Mouse (Mus musculus) liver, postnatal 0 days (tissue): Measurements from ENCODE around the gene Vps51. TPM values are rescaled to one million over a fixed set of nuclear protein-coding genes. Genes with fewer than 3 reads are reported as not detected.
A peak's percentile ranks its signal among the peaks of the same experiment; 100 is the strongest.

ENCODE experiments used
- ATAC-seq: fragments of 200-750 bp; cut with Nextera tagmentation; 2 replicates; pipeline ENCODE4 v1.8.0; 2017; ENCODE audit warnings: mild to moderate bottlenecking, moderate library complexity
- DNase-seq: peaks from one replicate; pipeline ENCODE4 v3.0.0-alpha.2; 2016
- H3K27ac ChIP-seq: fragments of 300-500 bp; sonication (generic); 2 replicates; pipeline ENCODE4 v1.5.1; 2014; ENCODE audit warnings: antibody characterized with exemption, moderate library complexity, mild to moderate bottlenecking, low read depth
- H3K27me3 ChIP-seq: fragments of 300-500 bp; sonication (generic); 2 replicates; pipeline ENCODE4 v1.6.1; 2014; ENCODE audit warnings: low read length, control low read depth, mixed read lengths; ENCODE audit not compliant: insufficient read depth
- H3K36me3 ChIP-seq: fragments of 300-500 bp; sonication (generic); replicated peaks from 2 replicates; pipeline ENCODE4 v1.6.1; 2014; ENCODE audit warnings: mild to moderate bottlenecking, control low read depth, low read length, moderate library complexity, mixed read lengths; ENCODE audit not compliant: insufficient read depth
- H3K4me1 ChIP-seq: fragments of 300-500 bp; sonication (generic); 2 replicates; pipeline ENCODE4 v1.6.1; 2014; ENCODE audit warnings: antibody characterized with exemption, mild to moderate bottlenecking, control low read depth; ENCODE audit not compliant: insufficient read depth
- H3K4me2 ChIP-seq: fragments of 300-500 bp; sonication (generic); 2 replicates; pipeline ENCODE4 v1.6.1; 2014; ENCODE audit warnings: low read depth, mild to moderate bottlenecking, low read length, moderate library complexity, mixed read lengths
- H3K4me3 ChIP-seq: fragments of 300-500 bp; sonication (generic); 2 replicates; pipeline ENCODE4 v1.5.1; 2014; ENCODE audit warnings: low read depth, low read length
- H3K9ac ChIP-seq: fragments of 300-500 bp; sonication (generic); replicated peaks from 2 replicates; pipeline ENCODE4 v1.6.1; 2014; ENCODE audit warnings: mild to moderate bottlenecking, moderate library complexity
- H3K9me3 ChIP-seq: fragments of 300-500 bp; sonication (generic); 2 replicates; pipeline ENCODE4 v1.6.1; 2016; ENCODE audit warnings: mild to moderate bottlenecking, control low read depth, low read length, mixed read lengths
- CTCF ChIP-seq: sonication (generic); IDR thresholded peaks from 2 replicates; pipeline ENCODE4 v1.5.1; 2016; ENCODE audit warnings: antibody characterized with exemption, low read depth
- EP300 ChIP-seq: IDR thresholded peaks from 2 replicates; pipeline ENCODE4 v1.6.1; 2016; ENCODE audit warnings: antibody characterized with exemption, low read depth, mild to moderate bottlenecking
- WGBS: fragments of 180-500 bp; shearing (Covaris S2); extraction: QIAGEN DNeasy Blood & Tissue Kit; methylation state at CpG from one replicate; pipeline ENCODE4 v1.1.7; 2014; ENCODE audit not compliant: insufficient replicate concordance; 5-methylcytosine and 5-hydroxymethylcytosine counted together
- polyA plus RNA-seq: library from polyadenylated mRNA; unstranded; fragments of >200 nt; fragmentation: Nextera tagmentation; extraction: Ambion mirVana; gene quantifications from 2 replicates; pipeline ENCODE4 v1.2.1, GENCODE M21; 2015

Vps51 gene
- 17.5 and 20.7 TPM in 2 replicates for polyA plus RNA-seq

GRCm38 (mm10) chr19:6076564-6077393, at the start of gene Vps51:
Gene Vps51, minus strand, starts transcription at chr19:6077231.
- Histone ChIP-seq H3K4me2 (peak within 1 kb of the TSS; percentile 85), H3K9me3 (no peaks in the 10 kb centered on the region), H3K36me3 (peaks cover 18% of the 10 kb centered on the region), H3K4me1 (peaks cover 17% of the 10 kb centered on the region), H3K4me3 (peak within 1 kb of the TSS; percentile 70), H3K9ac (peak within 1 kb of the TSS; percentile 68), H3K27ac (peak within 1 kb of the TSS; percentile 79), H3K27me3 (no peaks in the 10 kb centered on the region)
- under 1% methylated on average over 33 of the region's 33 CpGs for WGBS
- no peak for TF ChIP-seq CTCF
- TF ChIP-seq EP300: 0 out of 2 replicates have a peak, but pooled peaks have one; percentile 42
- ATAC-seq (peak; percentile 91), DNase-seq (peak; percentile 85)

GRCm38 (mm10) chr19:6126289-6126688, 49.3 kb upstream of the Vps51 start:
- Histone ChIP-seq H3K27ac (peak overlapping the region; percentile 52; the same call in 1 of the 2 replicates), H3K9ac (no peak overlapping the region), H3K4me3 (peak overlapping the region; percentile 54; the same call in 1 of the 2 replicates), H3K4me2 (peak overlapping the region; percentile 74), H3K4me1 (peaks cover 14% of the 10 kb centered on the region), H3K9me3 (no peaks in the 10 kb centered on the region), H3K27me3 (no peaks in the 10 kb centered on the region), H3K36me3 (no peaks in the 10 kb centered on the region)
- 17% methylated on average over 4 of the region's 4 CpGs for whole genome bisulfite sequencing
- ATAC-seq (no peak), DNase-seq (peak; percentile 74)
- peak; percentile 91 for TF ChIP-seq CTCF
- TF ChIP-seq EP300: no peak

GRCm38 (mm10) chr19:6124898-6125297, 47.9 kb upstream of the Vps51 start:
- no peaks in the 10 kb centered on the region for H3K27me3 ChIP-seq
- no peak overlapping the region for H3K4me2 ChIP-seq
- H3K27ac ChIP-seq: no peak overlapping the region
- H3K36me3 ChIP-seq: peaks cover 7% of the 10 kb centered on the region; the same call in 1 of the 2 replicates
- no peak for ATAC-seq
- H3K9me3 ChIP-seq: no peaks in the 10 kb centered on the region
- DNase-seq: no peak
- WGBS: 62% methylated on average over 2 of the region's 2 CpGs
- peaks cover 5% of the 10 kb centered on the region for H3K4me1 ChIP-seq
- TF ChIP-seq CTCF: no peak
- TF ChIP-seq EP300: no peak
- no peak overlapping the region for H3K9ac ChIP-seq
- no peak overlapping the region for H3K4me3 ChIP-seq

GRCm38 (mm10) chr19:6123330-6123729, 46.3 kb upstream of the Vps51 start:
- H3K27me3 ChIP-seq: no peaks in the 10 kb centered on the region
- no peak overlapping the region for H3K4me2 ChIP-seq
- H3K9ac ChIP-seq: no peak overlapping the region
- peaks cover 6% of the 10 kb centered on the region for H3K4me1 ChIP-seq
- DNase-seq (no peak), ATAC-seq (no peak)
- TF ChIP-seq EP300: no peak
- TF ChIP-seq CTCF: no peak
- WGBS: 71% methylated on average over 8 of the region's 8 CpGs
- peaks cover 7% of the 10 kb centered on the region; the same call in 1 of the 2 replicates for H3K36me3 ChIP-seq
- no peaks in the 10 kb centered on the region for H3K9me3 ChIP-seq
- no peak overlapping the region for H3K4me3 ChIP-seq
- no peak overlapping the region for H3K27ac ChIP-seq

- no peak for TF ChIP-seq CTCF
- TF ChIP-seq EP300: no peak
- peak overlapping the region; percentile 31 for H3K9ac ChIP-seq
- H3K4me3 ChIP-seq: no peak overlapping the region; the same call in 1 of the 2 replicates
Observed at GRCm38 (mm10) chr19:6121761-6122160, 44.7 kb upstream of the Vps51 start.

GRCm38 (mm10) chr19:6118677-6119185, 41.7 kb upstream of the Vps51 start:
- H3K4me2 ChIP-seq: peak overlapping the region; percentile 100
- H3K4me1 ChIP-seq: peaks cover 17% of the 10 kb centered on the region
- TF ChIP-seq CTCF (no peak), EP300 (no peak)
- ATAC-seq: peak; percentile 8; the same call in 1 of the 2 replicates
- peak overlapping the region; percentile 86 for H3K9ac ChIP-seq
- peak overlapping the region; percentile 86 for H3K4me3 ChIP-seq
- H3K9me3 ChIP-seq: no peaks in the 10 kb centered on the region
- no peaks in the 10 kb centered on the region for H3K27me3 ChIP-seq
- WGBS: 5% methylated on average over 8 of the region's 8 CpGs
- DNase-seq: no peak
- peak overlapping the region; percentile 94 for H3K27ac ChIP-seq
- peaks cover 22% of the 10 kb centered on the region for H3K36me3 ChIP-seq

More at GRCm38 (mm10) chr19:6121761-6122160, 44.7 kb upstream of the Vps51 start:
- ATAC-seq: no peak; the same call in 1 of the 2 replicates
- Histone ChIP-seq H3K36me3 (peaks cover 7% of the 10 kb centered on the region; the same call in 1 of the 2 replicates), H3K4me1 (peaks cover 14% of the 10 kb centered on the region), H3K9me3 (no peaks in the 10 kb centered on the region), H3K4me2 (peak overlapping the region; percentile 34), H3K27ac (0 out of 2 replicates have a peak overlapping the region, but pooled peaks have one; percentile 34), H3K27me3 (no peaks in the 10 kb centered on the region)
- 69% methylated on average over 19 of the region's 19 CpGs for WGBS
- peak; percentile 44 for DNase-seq
